Mouse (Mus musculus) urinary bladder, adult 2 months (tissue): ENCODE data around the gene Gabarap. TPM values are rescaled to one million over a fixed set of nuclear protein-coding genes. Genes with fewer than 3 reads are reported as not detected.
"Not testable (repeated sequence)": the region's sequence is repeated elsewhere in the genome, so short reads cannot be mapped to it uniquely, and the experiment has no call there.

ENCODE experiments used
- DNase-seq: peaks from one replicate; pipeline ENCODE4 v3.0.0; 2022; ENCODE audit warnings: low spot score
- polyA plus RNA-seq: library from polyadenylated mRNA; depleted of rRNA; stranded (reverse); fragments of >200 nt; gene quantifications from 2 replicates; pipeline ENCODE4 v1.2.3, GENCODE M21; 2012; rRNA removed

Gabarap gene
- polyA plus RNA-seq, result 374 and 440 TPM in 2 replicates

DNA sequence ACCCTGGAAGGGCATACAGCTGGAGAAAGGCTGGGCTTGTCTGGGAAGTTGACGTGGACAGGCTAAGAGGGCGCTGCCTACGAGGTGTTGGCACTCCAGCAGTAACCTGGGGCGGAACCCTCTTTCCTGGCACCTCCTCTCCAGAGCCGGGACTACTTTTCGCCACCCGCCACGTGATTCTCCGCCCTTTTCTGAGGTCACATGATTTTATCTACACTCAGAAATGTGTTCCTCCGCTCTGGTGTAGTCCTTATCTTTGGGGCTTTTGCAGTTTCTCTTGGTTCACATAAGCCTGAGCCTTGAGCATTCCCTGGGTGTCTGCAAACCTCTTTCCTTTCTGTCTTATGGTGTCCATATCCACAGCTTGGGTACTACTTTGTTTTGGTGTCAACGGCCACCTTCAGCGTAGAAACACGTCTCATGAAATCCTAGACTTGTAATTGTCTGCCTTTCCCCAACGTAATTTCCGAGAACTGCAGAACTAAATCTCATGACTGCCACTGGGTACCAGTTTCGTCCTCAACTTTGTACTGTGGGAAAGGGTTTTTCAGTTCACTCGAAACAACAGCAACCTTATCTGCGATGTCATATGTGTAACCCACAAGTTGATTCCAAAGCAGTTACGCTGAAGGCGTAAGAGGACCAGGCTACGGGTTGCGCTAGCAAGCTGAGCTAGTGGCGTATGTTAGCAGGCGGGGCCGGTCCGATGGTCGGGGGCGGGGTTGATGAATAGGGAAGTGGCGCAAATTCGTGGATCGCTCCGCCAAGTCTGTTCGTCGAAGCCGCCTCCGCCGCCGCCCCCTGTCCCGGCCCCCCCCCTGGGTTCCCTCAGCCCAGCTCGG lies at the start of gene Gabarap:
TSS of gene Gabarap (plus strand) at position 294 of the 842 bp plus-strand sequence.
- peak; percentile 87 for DNase-seq

DNA sequence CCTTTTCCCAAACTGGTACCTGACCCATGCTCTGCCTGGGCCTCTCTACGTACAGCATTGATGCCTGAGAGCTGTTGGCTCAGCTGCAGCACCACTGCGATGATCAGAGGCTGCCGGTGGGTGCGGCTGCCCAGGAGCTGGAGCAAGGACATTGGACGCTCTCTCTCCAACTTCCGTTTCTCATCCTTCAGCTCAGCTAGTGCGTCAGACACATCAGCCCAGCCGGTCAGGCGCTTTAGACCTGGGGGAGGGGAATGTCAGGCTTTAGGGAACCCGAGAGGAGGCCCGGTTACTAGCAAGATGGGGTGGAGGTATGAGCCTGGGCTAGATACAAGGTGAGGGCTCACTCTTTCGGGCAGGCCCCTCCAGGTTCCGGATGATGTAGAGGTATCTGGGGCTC lies 45.7 kb upstream of the Gabarap start:
- no peak for DNase-seq

DNA sequence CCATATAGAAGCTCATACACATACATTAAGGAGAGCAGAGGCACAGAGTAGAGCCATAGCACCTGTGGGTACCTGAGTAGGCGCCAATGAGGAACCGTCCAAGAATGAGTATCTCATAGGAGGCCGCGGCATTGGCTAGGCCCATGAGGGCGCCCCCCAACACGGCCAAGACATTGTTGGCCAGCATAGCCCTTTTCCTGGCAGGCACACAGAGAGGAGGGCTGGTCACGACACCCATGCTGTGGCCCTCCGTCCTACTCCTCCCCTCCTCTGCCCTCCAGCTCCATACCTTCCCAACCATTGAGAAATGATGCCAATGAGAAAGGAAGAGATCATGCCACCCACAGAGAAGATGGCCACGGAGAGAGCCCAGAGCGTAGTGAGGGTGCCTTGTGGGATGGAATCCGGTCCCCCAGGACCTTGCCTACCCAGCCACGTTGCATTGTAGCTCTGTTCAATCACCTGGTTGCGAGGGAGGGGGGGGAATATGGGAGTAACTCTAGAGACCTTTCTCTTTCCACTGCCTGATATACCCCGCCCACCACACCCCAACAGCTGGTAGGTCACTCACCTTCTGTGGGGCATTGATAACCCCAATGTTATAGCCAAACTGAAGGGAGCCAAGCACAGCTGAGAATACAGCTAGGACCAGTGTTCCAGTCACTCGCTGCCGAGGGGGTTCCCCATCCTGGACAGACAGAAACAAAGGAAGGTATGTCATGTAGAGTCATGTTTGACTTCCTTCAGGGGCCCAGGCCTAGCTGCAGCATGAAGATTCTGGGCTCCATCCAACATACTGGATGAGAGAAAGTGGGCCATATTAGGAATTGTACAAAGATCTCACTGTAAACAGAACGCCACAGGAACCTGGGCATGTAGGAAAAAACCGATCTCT lies 44.7 kb upstream of the Gabarap start:
- DNase-seq, result no peak

DNA sequence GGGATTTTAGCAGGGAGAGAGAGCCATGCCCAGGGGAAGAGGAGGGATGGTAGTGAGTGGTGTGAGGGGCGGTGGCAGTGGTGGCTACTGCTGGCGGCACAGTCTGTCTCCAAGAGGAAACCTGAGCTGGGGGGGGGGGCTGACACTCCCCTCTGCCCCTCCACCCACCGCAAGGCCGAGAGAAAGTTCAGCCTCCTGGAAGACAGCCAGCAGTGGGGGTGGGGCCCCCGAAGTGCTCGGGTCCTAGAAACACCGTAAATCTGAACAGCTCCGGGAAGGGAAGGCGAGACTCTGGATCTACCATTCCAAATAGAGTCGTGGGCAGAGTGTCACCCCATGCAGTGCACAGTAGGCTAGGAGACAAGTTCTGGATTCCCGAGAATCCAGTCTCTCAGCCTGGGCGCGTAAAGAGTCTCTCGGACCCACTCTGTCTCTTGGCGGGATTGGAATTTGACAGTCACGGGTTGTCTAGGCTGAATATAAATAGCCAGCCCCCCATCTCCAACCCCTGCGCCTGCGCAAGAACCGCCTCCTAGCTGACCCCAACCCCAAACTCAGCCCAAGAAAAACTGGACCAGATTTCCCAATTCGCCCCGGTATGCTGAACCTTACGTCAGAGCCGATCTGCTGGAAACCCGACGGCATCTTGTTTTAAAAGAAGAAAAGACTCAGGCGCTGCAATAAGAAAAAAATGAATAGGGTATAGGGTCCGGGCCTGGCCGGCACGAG lies 43.4 kb upstream of the Gabarap start:
- DNase-seq, result no peak

DNA sequence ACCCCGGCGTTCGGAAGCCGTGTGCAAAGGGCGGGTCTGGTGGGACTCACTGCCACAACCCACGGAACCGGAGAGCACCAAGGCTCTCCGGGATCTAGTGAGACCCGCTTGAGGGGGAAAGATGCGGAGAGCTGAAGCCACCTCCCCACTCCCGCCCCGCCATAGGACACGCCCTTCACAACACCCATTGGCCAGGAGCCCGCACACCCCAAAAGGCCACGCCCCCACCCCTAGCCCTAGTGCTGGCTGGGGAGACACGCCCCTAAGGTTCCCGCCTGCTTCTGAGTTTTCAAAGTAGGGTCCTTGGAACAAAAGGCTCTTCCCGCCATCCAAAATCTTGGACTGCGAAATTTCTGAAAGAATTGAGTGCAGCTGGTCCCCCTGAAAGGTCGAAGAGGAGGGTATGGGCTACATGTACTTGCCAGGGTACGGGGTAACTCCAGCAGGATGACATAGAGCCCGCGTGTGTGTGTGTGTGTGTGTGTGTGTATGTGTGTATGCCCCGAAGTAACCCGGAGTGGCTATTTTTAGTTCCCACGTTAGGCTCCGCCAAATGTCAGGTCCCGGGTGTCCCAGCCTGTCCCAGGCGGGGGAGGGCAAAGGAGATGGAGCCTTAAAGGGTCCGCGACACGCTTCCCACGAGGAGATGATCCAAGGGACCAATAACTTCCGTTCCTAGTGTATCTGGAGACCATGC lies 42.7 kb upstream of the Gabarap start, which contains the start of gene Slc2a4:
TSS of gene Slc2a4 (minus strand) at position 123 of the 697 bp plus-strand sequence.
- peak; percentile 73 for DNase-seq

DNA sequence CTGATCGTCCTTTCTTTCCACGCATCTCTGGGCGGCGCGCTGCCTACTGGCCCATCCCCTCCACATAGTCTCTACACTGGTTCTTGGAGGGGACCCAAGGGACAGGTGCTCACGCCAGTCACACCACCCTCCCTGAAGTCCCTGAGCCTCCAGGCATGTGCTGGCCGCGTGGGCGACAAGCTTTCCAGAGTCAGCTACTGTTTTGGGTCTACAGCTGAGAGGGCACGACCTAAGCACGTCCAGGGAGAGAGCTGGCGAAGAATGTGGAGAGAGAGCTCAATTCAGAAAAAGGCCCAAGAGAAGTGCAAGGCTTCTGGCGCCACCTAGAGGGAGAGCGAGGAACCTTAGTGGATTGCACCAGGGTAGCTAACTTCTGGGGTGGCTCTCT lies 42.2 kb upstream of the Gabarap start:
- DNase-seq, result peak; percentile 73

DNA sequence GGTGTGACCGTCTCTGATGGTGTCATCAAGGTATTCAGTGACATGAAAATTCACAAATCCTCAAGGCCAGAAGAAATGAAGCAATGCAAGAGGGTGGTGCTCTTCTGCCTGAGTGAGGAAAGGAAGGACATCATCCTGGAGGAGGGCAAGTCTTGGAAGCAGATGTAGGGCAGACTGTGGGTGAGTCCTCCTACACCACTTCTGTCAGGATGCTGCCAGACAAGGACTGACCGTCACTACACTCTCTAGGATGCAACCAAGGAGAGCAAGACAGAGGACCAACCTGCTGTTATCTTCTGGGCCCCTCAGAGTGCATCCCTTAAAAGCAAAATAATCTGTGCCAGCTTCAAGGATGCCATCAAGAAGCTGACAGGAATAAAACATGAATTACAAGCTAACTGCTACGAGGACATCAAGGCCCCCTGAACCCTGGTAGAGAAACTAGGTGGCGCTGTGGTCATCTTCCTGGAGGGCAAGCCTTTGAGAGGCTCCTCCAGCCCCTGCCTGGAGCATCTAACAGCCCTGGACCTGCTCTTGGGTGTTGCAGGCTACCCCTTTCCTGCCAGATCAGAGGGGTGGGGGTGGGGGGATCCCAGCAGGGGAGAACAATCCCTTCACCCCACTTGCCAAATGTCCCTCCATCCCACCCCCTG lies 40.0 kb upstream of the Gabarap start:
- no peak for DNase-seq

DNA sequence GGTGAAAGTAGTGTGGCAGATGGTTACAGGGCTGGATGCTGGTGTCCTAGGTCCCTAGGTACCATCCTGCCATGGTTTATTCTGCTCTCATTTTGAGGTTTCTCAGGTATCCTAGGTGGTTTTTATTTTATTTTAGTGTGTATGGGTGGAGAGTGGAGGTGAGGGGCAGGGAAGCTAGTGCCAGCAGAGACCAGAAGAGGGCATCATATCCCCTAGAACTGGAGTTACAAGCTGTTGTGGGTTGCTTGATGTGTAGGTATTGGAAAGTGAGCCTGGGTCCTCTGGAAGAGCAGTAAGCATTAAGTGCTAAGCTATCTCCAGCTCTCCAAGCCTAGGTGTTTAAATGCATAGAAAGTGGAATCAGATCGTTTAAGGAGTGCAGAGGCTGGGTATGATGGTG lies 38.7 kb upstream of the Gabarap start:
- no peak for DNase-seq

DNA sequence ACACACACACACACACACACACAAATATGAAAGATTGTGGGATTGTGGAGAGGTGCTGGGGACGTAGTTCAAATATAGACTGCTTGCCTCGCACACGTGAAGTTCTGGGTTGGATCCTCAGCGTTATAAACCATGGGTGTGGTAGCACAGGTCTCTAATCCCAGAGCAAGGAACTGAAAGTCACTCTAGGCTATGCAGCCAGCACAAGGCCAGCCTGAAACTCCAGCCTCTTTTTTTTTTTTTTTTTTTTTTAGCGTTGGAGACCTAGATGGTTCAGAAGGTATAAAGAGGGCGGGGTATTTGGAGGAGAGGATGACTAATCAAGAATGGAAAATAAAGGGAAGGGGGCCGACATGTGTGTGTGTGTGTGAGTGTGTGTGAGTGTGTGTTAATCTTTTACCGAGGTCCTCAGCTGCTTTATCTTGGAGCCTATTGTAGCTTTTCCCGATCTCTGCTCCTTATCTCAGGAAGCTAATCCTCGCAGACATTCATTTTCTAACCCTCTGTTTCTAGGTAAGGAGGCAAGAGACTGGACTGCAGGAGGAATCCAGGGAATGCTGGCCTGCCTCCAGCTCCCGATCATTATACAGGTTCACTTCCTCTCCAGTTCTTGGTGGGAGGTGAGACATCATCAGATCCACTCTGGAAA lies 37.6 kb upstream of the Gabarap start:
- DNase-seq, result no peak

DNA sequence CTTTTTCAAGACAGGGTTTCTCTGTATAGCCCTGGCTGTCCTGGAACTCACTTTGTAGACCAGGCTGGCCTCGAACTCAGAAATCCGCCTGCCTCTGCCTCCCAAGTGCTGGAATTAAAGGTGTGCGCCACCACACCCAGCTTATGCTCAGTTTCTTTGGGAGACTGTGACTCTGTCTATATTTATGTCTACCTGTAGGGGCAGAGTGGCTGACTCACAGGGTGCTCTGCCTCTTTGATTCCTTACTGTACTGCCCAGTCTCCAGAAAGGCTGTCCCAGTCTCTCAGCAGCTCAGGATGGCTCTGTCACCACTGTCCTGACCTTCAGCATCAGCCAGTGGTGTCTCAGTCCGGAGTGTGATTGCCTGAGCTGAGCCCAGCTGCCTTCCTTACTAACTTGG lies 35.3 kb upstream of the Gabarap start:
- not testable (repeated sequence) for DNase-seq

DNA sequence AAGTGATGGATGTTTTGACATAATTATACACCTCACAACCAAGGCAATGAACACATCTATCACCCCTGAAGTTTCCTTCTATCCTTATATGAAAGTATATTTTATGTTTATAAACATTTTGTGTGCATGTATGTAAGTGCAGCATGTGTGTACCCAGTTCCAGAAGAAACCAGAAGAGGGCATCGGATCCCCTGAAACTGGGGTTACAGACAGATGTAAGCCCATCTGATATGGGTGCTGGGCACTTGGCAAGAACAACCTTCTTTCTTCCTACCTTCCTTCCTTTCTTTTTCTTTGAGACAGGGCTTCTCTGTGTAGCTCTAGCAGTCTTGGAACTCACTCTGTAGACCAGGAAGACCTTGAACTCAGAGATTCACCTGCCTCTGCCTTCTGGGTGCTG lies 34.7 kb upstream of the Gabarap start:
- no peak for DNase-seq

DNA sequence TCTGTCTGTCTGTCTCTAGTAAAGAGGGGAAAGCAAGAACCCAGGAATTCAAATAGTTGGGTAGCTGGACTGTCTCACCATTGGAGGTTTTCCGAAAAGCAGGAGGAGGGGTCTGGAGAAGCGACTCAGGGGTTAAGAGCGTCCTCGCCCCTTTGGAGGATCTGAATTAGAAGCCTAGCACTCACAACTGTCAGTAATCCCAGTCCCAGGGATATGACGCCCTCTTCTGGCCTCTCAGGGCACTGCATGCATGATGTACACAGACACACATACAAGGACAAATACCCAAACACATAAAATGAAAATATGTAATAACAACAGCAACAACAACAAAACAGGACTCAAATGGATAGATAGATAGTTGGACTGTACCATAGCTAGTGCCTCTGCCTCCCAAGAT lies 30.3 kb upstream of the Gabarap start:
- DNase-seq, result no peak

DNA sequence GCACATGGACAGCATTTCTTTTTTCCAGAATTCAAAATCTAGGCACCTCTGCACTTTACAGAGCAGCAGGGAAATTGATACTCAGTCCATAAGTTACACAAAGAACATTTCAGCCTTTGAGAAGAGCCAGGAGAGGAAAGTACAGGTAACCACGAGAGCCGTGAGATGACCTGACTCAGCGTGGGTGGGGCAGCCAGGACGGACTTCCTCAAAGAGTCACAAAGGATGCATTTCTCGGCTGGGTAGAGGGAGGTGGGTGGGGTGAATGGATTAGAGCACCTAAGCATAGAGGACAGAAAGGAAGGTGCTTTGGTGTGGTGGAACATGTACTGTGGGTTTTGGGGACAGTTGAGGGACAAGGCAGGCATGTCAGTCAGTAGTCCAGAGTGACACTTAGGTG lies 29.1 kb upstream of the Gabarap start:
- no peak for DNase-seq

DNA sequence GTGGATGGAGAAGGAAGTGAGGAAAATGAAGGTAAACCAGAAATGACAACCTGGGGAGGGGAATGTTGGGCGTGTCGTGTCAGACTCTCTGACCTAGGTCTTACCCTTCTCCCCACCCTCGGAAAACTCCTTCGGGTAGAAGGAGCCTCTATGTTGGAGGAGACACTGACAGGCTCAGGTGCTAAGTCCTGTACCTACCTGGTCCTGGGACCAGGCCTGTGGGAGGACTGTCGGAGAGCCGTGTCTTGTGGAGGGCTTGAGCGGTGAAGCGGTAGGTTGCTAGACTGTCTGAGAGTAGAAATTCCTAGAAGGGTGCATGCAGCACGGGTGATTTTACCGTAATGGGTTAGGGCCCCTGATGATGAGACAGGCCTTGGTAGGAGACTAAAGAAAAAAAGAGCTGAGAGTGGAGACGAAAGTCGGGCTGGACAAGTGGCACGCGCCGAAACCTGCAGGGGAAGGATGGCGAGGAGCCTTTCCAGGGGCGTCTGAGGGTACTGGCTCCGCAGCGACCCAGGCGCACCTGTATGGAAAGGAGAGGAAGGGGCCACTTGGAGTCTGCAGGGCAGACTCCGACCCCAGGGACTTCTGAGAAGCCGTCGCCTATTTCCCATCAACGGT lies 26.2 kb upstream of the Gabarap start, which contains the start of gene Cldn7:
TSS of gene Cldn7 (plus strand) at position 130 of the 621 bp plus-strand sequence.
- DNase-seq, result no peak

DNA sequence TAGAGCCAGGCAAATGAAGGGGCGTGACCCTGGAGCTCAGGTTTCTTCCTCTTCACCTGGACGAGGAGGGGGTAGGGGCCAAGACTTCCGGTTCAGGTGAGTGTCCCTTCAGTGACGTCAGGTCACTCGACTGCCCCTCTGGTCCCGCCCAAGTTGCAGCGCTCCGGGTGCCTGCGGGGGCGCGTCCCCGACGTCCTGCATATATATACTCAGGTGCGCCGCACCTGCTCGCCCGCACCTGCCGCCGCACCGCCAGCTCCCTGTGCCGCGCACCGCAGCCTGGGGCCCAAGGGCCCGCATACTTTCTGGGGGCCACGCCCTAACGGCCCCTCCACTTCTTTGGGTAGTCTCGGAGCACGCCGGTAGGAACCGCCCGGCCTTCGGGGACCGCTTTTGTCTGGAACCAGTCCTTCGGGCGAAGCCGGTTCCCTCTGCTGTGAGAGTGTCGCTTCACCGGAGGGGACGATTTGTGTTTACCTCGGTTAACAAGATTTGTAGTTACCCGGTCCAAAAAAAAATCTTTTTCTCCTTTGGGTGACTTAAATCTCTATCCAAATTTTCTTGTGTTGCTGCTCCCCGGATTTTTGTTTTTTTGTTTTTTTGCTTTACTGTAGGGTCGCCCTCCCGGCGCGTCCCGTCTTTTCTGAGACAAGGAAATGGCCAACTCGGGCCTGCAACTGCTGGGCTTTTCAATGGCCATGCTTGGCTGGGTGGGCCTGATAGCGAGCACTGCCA lies 25.5 kb upstream of the Gabarap start:
- peak; percentile 65 for DNase-seq

DNA sequence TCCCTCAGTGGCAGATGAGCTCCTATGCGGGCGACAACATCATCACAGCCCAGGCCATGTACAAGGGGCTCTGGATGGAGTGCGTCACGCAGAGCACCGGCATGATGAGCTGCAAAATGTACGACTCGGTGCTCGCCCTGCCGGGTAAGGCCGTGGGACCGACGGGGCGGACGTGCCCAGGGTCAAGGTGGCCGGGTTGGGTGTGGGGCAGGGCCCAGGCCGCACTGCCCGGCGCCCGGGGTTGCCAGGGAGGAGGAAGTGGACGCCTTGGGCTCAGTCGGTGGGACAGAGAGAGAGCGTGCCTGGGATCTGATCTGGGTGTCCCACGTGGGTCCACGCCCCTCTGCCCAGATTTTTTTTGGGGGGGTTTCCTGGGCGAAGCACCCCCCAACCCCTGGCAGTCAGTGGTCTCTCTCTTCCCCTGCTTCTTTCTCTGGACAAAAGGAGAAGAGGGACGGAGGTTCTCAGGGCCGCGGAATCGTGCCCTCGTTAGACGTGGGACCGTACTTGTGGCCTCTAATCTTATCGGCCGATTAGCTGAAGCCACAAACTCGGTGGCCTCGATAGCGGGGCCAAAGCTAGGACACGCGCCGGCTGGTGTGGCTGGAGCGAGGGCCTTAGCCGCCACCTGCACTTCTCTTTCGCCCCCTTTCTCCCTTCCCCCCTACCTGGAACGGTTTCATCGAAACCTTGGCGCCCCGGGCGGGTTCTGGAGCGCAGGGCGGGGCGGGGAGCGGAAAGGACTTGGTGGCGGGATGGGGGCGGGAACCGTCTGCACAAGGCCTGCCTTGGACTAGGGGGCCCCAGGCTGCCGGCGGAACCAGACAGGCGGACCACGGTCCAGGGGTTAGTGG lies 24.7 kb upstream of the Gabarap start:
- no peak for DNase-seq

DNA sequence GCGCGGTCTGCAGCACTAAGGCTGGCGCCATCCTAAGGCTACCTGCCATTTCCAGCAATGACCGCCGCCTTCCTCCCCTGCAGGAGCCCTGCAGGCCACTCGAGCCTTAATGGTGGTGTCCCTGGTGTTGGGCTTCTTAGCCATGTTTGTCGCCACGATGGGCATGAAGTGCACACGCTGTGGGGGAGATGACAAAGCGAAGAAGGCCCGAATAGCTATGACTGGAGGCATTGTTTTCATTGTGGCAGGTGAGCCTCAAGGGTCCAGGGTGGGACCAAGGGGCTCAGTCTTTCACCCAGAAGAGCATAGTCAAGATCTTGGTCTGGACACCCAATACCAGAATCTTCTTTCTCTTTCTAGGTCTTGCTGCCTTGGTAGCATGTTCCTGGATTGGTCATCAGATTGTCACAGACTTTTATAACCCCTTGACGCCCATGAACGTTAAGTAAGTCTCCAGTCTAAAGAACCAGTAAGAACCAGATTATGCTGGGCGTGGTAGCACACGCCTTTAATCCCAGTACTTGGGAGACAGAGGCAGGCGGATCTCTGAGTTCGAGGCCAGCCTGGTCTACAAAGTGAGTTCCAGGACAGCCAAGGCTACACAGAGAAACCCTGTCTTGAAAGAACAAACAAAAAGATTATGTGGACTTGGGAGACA lies 24.0 kb upstream of the Gabarap start:
- no peak for DNase-seq

DNA sequence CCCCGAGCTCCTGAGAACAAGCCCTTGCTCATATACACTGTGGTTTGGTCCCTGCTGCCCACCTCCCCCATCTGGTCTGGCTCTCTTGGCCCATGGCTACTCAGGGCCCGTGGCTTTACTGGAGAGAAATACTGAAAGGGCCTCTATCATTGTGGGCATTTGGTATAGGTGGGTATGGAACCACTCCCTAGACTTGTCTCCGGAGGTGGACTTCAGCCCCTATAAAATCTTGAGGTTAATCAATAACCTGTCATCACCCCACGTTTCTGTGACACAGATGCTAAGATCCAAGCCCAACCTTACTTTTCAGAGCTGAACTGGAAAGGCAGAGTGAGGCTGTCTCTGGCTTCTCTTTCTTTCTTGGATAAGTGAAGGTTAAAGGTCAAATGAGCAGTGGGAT lies 22.1 kb upstream of the Gabarap start:
- DNase-seq, result no peak
